Mouse (Mus musculus): ENCODE data around the gene Duox2.

The Duox2 gene

DNA sequence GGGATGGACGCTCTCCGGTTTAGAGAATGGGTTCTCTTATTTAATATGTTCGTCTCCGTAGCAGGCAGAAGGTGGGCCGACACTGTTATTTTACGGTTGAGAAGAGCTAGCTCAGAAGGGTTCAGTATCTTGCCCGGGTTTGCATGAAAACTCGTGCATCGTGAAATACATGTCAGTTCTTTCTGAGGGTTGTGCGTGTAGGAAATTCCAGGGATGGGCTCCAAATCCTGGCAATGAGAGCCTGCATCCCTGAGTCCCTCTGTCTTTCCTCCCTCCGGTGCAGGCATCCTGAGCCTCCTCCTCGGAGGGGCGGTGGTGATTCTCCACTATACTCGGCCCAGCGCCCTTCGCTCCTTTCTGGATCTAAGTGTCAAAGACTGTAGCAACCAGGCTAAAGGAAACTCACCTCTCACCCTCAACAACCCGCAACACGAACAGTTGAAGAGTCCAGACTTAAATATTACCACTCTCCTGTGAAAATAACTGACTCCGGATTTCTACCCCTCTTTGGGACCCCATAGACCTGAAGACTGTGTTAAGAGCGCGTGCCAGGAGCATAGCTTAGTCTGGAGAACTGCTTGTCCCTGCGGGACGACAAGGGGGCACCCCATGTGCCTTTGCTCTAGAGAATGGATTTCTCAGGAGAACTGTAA lies 3.8 kb upstream of the Duox2 start:
- DNase-seq (ENCODE audit: low read depth, low spot score): peak; percentile 12

DNA sequence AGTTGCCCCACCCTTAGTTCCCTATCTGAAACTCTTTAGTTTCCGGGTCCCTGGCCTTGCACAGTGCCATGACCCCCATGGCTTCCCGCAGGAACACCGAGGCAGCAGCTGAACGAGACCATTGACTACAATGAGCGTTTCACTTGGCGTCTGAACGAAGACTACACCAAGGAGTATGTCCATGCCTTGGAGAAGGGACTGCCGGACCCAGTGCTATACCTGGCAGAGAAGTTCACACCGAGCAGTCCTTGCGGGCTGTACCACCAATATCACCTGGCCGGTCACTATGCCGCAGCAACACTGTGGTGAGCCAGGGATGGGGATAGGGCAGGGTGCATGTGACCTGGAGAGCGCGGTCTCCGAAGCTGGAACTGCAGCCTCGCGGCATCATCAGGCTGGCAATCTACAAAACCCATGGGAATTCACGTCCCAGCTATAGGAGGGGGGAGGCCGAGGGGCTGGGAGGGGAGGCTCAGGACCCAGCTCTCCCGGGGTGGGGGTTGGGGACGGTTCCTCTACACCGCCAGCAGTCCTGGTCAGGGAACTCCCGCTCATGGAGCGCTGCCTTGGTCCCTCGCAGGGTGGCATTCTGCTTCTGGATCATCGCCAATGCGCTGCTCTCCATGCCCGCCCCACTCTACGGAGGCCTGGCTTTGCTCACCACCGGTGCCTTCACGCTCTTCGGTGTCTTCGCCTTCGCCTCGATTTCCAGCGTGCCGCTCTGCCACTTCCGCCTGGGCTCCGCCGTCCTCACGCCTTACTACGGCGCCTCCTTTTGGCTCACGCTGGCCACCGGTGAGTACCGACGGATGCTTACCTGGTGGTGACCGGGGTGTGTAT lies 3.1 kb upstream of the Duox2 start:
- DNase-seq (ENCODE audit: low read depth, low spot score): peak; percentile 12

DNA sequence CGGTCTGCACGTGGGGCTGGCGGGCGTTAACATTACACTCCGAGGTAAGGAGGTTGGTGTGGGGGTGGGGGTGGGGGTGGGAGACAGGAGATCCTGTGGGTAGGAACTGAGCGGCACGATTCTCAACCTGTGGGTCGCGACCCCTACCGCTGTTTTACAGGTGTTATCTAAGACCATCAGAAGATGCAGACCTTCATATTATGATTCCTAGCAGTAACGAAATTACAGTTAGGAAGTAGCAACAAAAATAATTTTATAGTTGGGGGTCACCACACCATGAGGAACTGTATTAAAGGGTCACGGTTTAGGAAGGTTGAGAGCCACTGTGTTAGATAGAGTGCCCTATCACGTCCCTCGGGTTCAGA lies 2.4 kb upstream of the Duox2 start:
- DNase-seq (ENCODE audit: low read depth, low spot score): no peak

DNA sequence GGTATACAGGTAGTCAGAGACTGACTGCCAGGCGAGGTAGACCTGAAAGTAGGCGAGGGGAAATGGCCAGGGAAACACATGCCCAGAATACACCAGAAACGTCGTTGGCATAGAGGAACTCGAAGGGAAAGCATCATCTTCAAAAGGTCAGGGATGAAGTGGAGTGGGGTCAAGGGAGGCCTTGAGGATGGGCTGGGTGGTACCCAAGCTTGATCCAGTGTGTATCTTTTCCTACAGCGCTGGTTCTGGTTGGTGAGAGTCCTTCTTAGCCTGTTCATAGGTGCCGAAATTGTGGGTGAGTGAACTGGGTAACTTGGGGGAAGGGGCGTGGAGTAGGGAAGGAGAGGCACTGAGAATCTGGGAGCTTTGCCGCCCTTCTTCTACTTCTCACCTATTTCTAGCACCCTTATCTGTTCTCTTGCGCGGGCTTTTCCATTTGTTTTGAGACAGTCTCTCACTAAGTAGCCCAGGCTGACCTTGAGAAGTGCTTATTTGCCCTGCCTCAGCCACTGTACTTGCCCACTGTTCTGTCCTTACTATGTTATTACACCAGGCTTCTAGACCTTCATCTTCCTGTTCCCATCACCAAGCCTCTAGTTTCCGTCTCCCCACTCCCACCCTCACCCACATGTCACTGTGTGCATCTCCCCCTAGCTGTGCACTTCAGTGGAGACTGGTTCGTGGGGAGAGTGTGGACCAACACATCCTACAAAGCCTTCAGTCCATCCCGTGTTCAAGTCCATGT lies 1.8 kb upstream of the Duox2 start:
- no peak for DNase-seq (ENCODE audit: low read depth, low spot score)

DNA sequence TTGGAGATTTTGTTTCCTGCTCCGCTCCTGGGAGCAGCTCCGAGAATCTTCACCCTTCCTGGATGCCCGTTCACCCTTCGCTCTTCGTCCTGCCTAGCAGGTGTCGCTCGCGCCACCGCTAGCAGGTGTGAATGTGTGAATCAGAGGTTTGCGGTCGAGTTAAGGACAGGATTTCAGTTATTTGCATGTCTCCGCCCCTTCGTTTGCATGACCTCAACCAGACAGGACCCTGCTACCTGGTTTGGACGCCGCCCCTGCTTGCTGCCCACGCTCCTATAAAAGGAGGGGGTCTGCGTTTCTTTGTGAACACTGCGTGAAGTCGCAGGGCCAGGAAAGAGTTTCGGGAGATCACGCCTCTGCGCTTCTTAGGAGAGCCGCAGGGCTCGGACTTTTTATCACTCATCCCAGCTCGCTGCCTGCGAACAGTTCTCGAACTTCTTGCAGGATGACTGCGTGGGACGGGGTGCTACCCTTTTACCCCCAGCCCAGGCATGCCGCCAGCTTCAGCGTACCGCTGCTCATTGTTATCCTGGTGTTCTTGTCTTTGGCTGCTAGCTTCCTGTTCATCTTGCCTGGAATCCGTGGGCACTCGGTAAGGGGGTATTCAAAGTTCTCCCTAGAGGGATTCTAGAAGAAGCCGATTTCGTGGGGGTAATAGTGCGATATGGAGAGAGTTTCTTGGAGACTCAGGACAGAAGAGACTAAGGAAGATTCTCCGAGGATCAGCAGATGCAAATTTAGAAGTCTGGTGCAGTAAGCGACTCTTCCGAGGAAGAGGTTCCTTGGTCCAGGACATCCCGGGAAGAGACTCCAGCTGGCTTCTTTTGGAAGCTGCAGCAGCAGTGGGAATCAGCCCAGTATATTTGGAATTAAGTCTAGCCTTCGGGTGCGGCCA lies 594 bp upstream of the Duox2 start, which contains the start of gene Duoxa2:
Gene Duoxa2 (plus strand): TSS at position 305 of the 895 bp plus-strand sequence.
- peak; percentile 76 for DNase-seq (ENCODE audit: low read depth, low spot score)

DNA sequence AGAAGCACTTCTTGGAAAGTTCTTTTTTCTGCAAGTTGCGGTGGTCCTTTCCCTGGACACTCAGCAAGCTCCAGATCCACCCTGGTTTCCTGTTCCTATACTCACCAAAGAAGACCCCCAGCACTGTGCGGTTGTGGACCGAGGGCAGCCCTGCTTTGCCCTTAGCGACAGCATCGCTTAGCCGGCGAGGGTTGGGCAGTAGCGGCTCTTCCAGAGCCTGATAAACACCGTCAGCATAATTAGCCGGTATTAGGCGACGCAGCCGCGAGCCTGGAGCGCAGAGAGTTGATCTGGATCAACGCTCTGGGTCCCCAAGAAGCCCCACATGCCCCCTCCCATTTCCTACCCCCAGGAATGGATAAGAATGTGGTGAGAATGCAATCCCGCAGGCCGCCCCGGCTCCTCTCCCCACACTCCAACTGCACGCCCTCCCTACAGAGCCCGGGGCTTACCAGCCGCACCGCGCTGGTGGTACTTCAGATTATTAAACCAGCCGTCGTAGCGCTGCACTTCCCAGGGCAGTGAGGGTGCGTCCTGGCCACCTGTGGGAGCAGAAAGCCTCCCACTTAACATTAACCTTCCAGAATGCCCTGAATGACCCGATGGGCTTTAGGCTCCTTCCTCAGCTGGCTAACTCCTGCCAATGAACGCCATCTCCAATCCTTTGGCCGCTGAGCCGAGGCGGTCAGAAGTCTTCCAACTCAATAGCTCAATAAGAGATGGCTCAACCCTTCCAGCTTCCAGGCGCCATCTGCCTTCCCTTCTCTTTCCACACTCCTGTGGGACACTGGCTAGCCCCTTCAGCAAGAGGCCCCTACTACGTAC lies 766 bp downstream of the Duox2 start:
- DNase-seq (ENCODE audit: low read depth, low spot score): peak; percentile 26

DNA sequence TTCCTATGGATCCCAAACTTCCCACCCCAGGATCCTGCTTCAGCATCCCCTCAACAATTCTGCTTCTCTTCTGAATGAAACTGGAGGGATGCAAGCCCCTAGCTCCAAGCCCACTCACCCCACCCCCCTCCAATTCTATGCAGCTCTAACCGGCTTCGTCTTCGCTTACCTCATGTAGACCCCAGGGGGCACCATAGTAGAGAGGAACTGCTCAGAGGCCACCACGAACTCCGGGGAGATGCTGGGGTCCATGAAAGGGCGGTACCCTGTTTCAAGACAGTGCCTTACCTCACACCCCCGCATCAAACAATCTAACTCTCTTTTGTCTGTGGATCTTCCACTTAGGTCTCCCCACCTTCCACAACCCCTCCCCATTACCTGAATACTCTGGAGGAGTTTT lies 3.3 kb downstream of the Duox2 start:
- no peak for DNase-seq (ENCODE audit: low read depth, low spot score)

DNA sequence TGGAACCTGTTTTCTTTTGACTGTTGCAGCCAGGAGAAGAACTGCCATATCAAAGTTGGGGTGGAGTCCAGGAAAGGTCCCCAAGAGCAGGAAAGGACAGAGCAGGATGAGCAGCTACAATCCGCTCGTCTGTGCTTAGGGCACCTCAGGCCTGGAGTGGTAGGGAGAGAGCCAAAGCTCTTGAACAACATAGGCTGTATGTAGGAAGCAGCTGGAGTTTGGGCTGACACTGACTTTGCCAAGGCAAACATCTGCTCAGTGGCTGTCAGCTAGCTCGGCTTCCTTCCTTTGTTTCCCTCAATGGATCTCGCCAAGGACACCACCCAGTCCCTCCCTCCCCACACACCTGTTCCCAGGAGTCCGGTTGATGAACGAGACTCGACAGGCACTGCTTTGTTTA lies 12.1 kb downstream of the Duox2 start:
- no peak for DNase-seq (ENCODE audit: low read depth, low spot score)

DNA sequence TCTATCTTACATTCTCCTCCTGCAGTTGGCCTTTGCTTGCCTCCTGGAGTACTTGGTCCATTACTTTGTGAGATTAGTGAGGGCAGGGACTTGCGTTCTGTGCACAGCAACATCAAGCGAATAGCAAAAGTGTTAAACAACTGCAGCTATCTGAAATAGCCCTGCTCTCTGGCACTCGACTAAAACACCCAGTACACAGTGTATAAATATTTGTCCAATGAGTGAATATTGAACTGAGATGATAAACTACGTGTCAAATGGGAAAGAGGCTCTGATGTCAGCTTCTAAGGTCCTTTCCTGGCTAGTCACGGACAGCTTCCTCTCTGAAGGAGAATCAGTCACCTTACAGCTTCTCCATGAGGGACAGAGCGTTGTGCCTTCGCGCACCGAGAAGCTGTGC lies 14.2 kb downstream of the Duox2 start:
- DNase-seq (ENCODE audit: low read depth, low spot score): no peak

DNA sequence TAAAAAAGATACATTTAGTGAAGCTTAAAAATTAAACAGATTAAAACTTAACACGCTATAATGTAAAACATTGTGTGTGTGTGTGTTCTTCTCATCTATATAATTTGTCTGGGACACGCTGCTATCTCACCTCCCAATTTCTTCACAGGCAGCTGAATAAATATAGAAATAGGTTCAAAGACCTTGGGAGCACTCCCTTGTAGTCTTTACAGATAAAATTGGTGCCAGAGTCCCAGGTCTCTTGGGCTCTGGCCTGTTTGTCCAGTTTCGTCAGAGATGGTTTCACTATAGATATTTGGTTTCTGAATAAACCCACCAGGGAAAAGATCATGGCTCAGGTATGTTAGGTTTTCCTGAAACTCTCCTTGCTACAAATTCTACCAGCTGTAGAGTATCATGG lies 19.5 kb downstream of the Duox2 start:
- no peak for DNase-seq (ENCODE audit: low read depth, low spot score)

DNA sequence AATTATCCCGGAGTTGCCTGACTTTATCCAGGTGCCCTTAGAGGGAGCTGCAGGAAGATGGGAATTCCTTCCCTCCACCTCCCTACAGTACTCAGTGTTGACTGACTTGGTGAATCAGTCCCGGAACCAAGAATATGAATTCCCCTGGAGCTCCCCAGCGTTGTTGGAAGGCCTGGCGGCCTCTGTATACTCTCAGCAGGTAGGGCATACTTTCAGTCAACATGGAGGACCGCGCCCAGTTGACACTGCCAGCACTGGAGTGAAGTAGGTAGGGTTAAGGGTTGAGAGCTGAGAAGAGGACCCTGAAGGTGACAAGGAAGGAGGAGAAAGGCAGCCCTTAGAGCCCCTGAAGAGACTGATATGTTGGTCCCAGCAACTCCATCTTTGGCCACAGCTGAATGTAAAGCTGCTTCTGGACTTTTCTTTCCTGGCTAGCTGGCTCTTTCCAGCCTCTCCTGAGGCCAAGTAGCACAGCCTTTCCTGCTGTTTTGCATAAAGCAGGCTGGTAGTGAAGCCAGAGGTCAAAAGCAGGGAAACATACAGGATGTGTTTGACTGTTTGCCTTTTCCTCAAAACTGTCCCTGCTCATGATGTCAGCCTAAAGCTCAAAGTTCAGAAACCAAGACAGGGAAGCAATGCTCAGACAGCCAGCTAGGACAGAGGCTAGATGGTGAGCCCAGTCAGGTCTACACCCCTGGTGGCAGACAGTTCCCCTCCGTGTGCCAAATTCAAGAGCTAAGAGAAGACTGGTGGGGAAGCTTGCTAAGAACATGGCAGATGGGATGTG lies 31.6 kb downstream of the Duox2 start:
- no peak for DNase-seq (ENCODE audit: low read depth, low spot score)

DNA sequence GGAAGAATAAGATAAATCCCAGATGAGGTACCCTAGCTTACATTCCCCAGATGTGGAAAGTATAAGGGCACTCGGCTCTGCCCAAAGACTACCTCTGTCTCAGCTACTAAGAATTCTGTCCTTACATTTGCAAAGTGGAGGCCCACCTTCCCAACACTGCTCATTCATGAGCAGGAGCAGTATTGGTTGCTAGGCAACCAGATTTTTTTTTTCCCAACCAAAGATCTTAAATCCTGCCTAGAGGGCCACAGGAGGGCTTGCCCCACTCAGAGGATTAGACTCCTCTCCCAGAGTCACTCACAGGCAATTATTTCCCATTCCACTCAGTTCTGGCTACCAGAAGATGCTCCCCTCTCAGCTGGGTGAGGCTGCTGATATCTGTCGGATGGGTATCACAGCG lies 33.6 kb downstream of the Duox2 start:
- peak; percentile 77 for DNase-seq (ENCODE audit: low read depth, low spot score)

DNA sequence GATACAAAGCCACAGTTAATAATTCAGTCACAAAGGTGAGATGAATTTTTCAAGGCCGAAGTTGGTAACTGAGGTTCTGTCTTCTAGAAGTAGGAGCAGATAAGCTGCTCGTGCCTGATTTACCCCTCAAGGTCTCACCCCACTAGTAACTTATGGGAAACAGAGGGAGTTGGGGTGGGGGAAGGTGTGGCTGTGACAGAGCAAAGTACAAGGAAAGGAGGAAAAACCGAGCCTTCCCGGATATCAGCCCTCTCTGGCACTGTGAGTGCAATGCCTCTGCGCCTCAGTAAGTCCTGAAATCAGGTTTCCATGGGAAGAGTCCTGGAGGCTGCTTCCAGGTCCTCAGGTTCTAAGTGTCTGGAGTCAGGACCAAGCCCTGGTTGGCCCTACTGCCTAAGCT lies 37.5 kb downstream of the Duox2 start:
- DNase-seq (ENCODE audit: low read depth, low spot score): no peak

DNA sequence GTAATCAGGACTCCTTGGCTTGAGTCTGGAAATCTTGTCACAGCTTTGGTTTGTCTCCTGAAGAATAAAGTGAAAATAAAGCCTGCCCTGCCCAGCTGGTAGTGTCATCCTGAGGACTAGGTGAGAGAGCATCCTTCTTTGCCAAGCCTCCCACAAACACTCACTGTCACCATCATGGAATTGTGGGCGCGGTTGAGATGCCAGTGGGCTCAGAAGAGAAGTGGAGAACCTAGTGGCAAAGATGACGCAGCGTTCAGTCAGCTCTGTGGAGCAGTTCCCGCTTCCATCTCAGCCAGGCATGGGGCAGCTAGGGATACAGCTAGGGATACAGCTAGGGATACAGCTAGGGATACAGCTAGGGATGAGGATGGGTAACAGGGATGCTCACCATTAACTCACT lies 42.3 kb downstream of the Duox2 start:
- no peak for DNase-seq (ENCODE audit: low read depth, low spot score)

DNA sequence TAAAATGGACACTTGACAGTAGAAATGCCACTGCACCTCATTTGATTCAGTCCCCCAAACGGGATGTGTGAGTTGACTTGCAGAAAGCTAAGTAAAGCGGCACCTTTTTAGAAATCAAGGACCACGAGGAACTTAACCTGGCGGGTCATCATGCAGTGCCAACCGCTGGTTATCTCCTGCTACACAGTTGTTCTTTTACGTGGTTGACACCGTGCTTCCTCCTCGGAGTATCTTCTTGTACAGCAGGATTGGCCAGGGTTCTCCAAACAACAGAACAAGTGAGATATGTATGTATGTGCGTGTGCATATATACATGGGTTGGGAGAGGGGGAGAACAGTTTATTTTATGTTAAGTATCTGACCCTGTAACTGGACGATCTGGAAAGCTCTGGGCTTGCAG lies 50.5 kb downstream of the Duox2 start:
- DNase-seq (ENCODE audit: low read depth, low spot score): no peak

DNA sequence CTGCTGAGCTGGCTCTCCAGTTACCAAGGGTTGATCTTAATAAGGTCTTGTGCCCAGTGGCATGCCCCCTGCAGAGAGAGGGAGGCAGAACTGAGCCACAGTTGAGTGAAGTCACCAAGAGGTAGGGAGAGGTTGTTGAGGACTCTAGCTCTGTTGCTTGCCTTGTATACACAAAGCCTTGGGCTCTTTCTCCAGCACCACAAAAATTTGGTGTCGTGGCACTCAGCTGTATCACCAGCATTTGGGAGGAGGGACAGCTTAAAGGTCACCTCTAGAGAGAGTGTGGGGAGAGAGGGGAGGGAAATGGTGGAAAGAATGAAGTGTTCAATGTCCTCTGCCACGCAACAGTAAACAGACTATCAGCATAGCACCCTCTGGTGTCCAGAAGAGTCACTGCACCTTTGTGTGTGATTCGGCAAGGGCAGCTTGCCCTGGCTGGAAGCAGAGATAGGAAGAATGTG lies 54.5 kb downstream of the Duox2 start:
- DNase-seq (ENCODE audit: low read depth, low spot score): peak; percentile 79

DNA sequence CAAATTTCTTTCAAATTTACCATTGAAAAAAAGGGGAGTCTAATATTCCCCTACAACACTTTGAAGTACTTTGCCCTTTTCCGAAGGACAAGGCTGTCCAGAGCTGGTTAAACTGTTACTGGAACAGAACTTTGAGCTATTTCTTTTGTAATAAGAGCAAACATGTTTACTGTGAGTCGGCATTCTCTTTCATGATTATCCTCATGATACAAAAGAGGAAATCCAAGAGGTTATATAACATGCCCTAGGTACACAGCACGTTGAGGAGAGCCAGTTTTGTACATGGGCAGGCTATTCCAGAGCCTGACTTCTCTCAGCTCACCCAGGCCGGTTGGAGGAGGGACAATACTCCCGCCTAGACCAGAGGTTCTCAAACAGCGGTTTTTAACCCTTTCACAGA lies 56.3 kb downstream of the Duox2 start:
- no peak for DNase-seq (ENCODE audit: low read depth, low spot score)

DNA sequence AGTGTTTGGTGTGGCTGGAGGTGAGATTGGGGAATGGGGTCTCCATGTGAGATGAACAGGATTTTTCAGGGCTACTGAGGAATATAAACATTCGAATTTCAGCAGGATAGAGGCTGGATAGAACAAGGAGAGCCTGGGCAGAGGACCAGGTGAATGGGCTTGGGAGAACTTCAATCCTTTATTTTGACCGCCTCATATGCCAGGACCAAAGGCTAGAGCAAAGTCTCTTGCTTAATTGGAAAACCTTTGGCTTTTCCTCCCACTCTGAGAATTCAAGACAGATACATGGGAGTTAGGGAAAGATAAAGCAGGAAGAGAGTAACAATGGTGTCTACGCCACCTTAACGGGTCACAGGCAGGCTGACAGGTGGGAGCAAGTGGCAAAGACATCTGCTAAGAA lies 57.0 kb downstream of the Duox2 start:
- no peak for DNase-seq (ENCODE audit: low read depth, low spot score)

DNA sequence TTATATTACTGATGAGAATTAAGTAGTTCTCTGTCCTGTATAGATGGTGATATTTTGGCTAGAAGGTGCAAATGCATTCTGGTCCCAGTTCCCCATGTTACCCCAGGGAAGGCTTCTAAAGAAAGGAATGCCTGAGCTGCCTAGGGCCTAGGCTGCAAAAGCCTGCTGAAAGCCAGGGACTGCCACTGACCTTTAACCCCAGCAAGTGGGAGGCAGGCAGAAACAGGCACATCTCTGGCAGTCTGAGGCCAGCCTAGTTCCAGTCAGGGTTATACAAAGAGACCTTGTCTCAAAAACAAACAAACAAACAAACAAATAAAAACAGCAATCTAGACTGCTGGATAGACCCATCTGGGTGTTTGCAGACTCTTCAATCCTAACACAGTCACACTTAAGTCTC lies 57.5 kb downstream of the Duox2 start:
- DNase-seq (ENCODE audit: low read depth, low spot score): no peak
